Mouse (Mus musculus): ENCODE results near the gene Cpne1.
"Not testable (repeated sequence)": the region's sequence is repeated elsewhere in the genome, so short reads cannot be mapped to it uniquely, and the experiment has no call there.

The Cpne1 gene

GRCm38 (mm10) chr2:156111358-156112079 is at the start of gene Cpne1, which contains the start of gene Rbm12:
Cpne1 (minus strand) TSS chr2:156111965.
Rbm12 (minus strand) TSS chr2:156111978.
- peak; percentile 96 for DNase-seq (ENCODE audit: extremely low spot score)

GRCm38 (mm10) chr2:156151538-156151937 is 39.8 kb upstream of the Cpne1 start:
- DNase-seq (ENCODE audit: extremely low spot score) = no peak

DNA sequence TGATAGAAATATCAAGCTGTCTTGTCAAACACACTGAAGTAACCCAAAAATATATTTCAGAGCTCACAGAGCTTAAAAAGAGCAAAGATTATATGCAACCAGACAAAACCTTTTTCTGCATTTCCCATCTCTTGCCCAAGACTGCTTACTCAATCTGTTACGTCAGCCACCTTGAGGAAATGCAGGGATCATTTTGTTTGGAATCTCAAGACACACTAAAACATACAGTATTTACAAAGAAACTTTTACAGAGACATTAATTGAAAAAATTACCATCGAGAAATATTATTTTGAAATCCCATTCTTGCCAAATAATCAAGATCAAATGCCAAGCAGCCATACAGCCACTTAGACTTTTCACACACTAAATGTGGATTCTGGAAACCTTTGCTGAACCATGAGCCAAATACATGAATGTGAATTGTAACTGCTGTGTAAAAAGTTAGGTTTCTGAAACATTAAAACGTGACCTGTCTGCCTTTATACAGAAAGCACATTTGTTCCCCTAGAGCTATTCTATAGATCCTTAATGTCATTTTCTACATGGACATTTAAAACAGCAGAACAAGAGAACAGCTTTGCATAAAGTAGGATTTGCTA is 35.7 kb upstream of the Cpne1 start:
- DNase-seq (ENCODE audit: extremely low spot score) = no peak

DNA sequence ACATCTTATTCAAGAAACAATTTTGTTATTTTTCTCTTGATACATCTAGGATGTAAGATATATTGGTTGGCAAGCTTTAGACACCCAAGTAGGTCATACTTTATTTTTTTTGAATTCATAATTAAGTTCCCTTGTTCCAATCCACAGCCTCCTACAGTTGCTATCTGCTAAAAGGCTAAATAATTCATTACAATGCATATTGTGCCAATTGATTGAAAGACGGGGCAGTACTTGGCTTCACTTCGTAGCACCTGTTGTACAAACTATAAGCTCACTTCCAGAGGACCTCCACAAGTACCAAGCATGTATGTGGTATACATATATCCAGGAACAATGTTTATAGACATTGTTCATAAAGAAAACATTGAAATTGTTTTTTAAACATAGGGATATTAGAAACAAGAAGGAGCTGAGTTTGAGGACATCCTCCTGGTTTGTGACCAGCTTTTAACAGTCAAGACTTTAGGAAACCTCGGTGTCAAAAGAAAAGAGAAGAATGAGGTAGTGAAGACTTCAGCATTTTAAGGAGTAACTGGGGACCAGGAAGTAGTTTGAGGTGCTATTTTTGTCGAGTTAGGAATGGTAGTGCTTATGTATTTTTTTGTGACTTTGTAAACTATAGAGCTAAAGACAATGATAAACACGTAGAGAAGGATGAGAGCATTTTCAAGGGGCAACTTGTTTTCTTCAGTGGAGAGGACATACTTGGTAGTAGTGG is 34.7 kb upstream of the Cpne1 start:
- peak; percentile 27 for DNase-seq (ENCODE audit: extremely low spot score)

DNA sequence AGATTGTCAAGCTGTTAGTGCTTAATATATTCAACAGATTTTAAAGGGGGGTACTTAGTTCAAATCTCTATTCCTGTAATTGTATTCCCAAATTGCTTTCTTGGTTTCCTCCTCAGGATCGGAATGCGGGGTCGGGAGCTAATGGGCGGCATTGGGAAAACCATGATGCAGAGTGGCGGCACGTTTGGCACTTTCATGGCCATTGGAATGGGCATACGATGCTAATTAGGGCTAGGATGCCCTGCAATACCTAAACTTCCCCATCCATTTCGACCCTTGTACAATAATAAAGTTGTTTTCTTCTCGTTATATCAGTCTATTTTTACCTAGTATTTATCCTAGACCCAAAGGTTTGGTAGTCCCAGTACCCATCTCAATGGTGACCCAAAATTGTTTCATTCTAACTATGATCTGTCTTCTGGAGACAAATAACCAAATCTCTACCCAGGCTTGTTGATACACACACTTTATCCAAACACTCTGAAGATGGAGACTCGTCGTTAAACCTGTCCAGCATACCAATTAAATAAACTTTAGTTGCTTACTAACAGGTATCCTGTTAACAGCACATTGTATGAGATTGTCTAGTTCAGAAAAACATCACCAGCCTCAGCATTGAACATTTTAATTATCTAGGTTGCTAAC is 33.8 kb upstream of the Cpne1 start:
- peak; percentile 34 for DNase-seq (ENCODE audit: extremely low spot score)

DNA sequence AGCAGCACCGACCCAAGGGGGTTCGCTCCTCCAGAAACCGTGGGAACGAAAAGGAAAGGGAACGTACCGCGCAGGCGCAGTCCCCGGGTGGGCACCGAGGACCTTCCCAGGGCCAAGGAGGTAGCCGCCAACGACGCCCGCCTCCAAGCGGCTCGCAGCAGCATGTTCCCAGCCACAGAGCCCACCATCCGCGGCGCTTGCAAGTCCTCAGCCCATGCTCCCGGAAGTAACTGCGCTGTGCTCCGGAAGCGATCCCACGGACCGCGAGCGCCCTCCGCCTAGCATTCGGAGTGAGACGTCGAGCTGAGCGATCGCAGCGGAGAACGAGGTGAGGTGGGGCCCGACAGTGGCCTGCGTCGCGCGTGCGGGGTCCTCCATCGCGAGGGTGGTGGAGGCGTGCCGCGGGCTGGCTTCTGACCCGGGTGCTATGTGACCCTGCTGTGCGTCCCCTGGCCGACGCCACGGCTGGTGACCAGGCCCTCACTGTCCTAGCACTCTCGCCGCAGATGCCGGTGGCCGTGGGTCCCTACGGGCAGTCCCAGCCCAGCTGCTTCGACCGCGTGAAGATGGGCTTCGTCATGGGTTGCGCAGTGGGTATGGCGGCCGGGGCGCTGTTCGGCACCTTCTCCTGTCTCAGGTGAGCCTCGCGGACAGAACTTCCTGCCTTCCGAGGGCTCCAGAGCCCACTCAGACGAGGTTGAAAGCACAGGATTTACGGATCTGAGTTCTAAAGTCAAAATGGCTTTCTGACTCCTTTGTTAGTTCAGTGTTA is 32.4 kb upstream of the Cpne1 start, which contains the start of the genes Romo1 and Nfs1:
Gene Romo1 (plus strand): TSS at position 87 of the 772 bp plus-strand sequence.
Gene Nfs1 (minus strand): TSS at position 234 of the 772 bp plus-strand sequence.
- peak; percentile 95 for DNase-seq (ENCODE audit: extremely low spot score)

DNA sequence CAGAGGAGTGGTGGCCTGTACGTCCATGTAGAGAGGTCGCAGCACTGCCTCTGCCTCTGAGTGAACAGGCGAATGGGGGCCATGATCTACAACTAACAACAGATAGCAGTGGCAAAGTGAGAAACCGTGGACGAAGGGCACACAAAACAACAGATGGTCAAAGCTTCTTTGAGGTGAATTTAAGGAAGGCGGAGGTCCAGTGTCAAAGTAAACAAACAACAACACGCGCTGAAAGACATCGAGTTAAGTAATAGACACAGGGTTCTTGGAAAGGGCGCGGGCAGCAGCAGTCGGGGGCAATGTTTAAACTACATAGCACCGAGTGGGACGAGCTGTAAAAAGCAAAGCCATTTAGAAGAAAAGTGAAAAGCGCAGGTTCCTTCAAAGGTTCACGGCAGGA is 31.6 kb upstream of the Cpne1 start:
- DNase-seq (ENCODE audit: extremely low spot score) = peak; percentile 22

DNA sequence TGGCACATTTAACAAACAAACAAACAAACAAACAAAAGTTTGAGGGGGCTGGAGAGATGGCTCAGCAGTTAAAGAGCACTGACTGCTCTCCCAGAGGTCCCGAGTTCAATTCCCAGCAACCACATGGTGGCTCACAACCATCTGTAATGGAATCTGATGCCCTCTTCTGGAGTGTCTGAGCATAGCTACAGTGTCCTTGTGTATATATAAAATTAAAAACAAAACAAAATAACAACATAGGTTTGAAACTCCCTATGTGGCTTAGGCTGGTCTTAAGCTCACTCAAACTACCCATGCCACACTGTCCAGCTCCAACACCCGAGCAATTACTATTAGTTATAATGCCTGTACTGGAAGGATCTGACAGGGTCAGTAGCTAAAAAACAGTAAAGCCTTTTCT is 31.1 kb upstream of the Cpne1 start:
- no peak for DNase-seq (ENCODE audit: extremely low spot score)

DNA sequence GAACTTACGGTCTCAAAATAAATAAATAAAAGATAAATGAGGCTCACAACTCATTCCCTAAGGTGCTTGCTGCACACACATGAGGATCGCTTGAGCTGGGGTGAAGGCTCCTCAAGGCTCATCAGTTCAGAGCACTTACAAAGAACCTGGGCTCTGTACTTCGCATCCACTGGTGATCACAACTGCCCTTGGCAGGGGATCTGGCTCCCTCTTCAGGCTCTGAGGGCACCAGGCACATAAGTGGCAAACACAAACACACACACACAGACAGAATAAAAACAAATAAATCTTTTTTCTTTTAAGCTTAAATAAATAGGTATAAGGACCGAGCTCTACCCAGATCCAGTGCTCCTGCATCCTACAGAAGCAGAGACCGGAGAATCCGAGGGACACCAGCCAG is 23.9 kb upstream of the Cpne1 start:
- DNase-seq (ENCODE audit: extremely low spot score) = no peak

DNA sequence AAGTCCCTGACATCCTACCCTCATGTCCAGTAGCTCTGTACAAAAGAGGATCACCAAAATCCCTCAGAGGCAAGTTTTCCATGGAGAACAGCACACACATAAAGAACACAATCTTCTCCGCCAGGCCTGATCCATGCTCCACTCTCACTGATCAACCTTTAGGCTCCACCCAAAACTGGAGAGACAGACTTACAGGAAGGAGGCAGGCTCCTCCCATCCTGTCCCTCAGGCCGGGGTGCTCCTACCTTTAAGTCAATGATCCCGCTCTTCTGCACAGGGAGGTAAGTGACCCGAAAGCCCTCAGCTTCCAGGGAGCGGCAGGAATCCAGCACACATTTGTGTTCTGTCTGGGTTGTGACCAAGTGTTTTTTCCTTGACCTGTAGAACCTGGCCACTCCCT is 22.4 kb upstream of the Cpne1 start:
- DNase-seq (ENCODE audit: extremely low spot score) = no peak

DNA sequence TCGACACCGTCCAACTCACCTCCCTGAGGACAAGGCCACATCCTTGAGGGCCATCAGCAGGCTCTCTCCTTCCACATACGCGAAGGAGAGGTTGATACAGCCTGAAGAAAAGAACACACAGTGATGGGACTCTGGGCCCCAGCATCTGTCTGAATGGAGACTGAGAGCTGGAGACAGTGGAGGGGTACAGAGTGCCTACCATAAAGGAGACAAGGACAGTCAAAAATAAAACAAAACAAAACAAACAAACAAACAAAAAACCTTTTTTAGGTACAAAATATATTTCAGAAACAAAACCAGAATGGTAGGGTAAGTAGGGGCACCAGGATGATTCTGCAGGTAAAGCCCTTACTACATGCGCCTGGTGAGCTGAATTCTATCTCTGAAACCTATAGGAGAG is 15.2 kb upstream of the Cpne1 start, which contains the start of gene Gm28036:
Gene Gm28036 (minus strand): TSS at position 101 of the 400 bp plus-strand sequence.
- DNase-seq (ENCODE audit: extremely low spot score) = no peak

DNA sequence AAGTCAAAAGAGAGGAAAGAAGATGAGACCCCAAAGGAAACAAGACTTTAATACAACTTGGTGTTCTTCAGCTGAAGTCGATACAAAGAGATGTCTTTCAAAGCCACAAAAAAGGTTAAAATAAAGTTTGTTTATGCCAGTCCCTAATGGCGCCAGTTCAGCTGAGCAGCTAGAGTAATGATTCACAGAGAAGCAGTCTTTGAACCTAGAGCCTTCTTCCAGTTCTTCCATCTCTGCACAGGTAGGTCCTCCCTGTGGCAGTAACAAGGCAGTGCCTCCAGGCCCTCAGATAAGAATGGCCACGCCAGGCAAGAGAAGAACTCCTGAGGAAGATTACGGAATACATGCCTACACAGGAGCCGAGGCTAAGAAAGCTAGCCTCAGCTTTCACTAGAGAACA is 12.0 kb upstream of the Cpne1 start:
- no peak for DNase-seq (ENCODE audit: extremely low spot score)

DNA sequence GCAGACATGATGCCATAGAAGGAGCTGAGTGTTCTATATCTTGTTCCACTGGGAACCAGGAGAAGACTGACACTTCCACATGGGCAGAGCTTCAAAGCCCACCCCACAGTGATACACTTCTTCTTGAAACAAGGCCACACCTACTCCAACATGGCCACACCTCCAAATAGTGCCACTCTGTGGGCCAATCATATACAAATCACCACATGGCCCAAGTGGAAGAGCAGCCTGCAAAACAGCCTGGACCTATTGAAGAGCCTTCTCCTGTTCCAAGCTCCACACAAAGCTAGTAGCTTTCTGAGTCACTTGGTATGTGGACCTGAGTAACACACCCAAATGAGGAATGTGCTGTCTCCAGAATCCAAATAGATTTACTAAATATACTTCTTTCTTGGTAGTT is 7.8 kb upstream of the Cpne1 start:
- DNase-seq (ENCODE audit: extremely low spot score) = no peak

- not testable (repeated sequence) for DNase-seq (ENCODE audit: extremely low spot score)
Observed at GRCm38 (mm10) chr2:156112080-156112423, 287 bp upstream of the Cpne1 start.

- no peak for DNase-seq (ENCODE audit: extremely low spot score)
Observed at GRCm38 (mm10) chr2:156110627-156111357, 973 bp downstream of the Cpne1 start.

DNA sequence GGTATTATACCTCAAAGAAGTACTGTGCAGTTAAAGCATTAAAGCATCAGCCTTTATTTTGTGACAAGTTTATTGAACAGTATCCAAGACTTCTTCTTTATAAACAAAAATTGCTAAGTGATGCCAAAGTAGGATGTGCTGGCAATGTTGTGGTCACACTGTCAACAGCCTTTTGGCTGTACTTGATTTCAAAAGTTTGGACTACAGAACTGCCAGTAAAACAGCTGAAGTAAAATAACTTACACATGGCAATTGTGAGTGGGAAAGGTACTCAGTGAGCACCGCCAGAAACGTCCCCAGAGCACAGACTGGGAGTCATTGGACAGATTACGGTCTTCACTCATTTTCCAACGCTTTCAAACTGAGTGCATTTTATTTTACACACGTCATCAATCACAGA is 19.8 kb downstream of the Cpne1 start:
- DNase-seq (ENCODE audit: extremely low spot score) = no peak

- DNase-seq (ENCODE audit: extremely low spot score) = no peak
Observed at GRCm38 (mm10) chr2:156089799-156090198, 22.0 kb downstream of the Cpne1 start.

- no peak for DNase-seq (ENCODE audit: extremely low spot score)
Observed at GRCm38 (mm10) chr2:156087391-156088110, 24.2 kb downstream of the Cpne1 start.

- no peak for DNase-seq (ENCODE audit: extremely low spot score)
Observed at GRCm38 (mm10) chr2:156084541-156084940, 27.2 kb downstream of the Cpne1 start.

GRCm38 (mm10) chr2:156080391-156080790 is 31.4 kb downstream of the Cpne1 start:
- DNase-seq (ENCODE audit: extremely low spot score) = no peak
